Mouse (Mus musculus): ENCODE measurements around the gene Rbp1.

DNA sequence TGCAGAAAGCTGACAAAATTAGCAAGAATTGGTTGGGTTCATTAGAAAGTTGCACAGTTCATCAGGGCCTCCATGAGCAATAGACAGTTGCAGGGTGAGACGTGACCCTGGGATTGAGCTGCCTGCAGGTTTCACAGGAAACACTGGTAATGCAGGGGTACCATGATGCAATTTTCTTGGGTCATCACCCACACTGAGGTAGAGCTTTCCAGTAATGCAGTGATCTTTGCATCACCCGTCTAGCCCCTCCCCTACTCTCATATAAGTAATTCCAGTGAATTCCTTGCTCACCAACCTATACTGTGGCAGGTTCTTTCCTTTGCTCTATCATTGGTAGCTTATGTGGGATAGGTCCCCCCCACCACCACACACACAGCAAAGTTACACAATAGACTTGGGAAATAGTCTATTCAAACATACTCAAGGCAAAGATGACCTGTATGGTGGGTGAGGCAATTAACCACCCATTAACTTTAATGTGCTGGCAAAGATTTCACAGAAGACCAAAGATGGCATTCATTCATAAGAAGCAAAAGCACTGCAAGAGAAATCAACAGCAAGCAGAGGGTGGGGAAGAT, 57.5 kb downstream of the Rbp1 start:
- TF ChIP-seq CTCF (IDR thresholded peaks at IDR 0.05) (no peak), POLR2A (IDR thresholded peaks at IDR 0.05; ENCODE audit: insufficient read depth, low read depth, low read length) (no peak), EP300 (IDR thresholded peaks at IDR 0.05; ENCODE audit: insufficient read depth, low read depth, low read length) (no peak)

Data from heart, adult 2 months (tissue).